Mouse (Mus musculus) embryonic facial prominence, embryonic 11.5 days (tissue): ENCODE results near the gene Capn11. TPM values are rescaled to one million over a fixed set of nuclear protein-coding genes. Genes with fewer than 3 reads are reported as not detected.

Experiments
- ATAC-seq: fragments of 200-750 bp; cut with Nextera tagmentation; replicated peaks from 2 replicates; pipeline ENCODE4 v1.8.0; 2017; ENCODE audit warnings: low read depth; ENCODE audit not compliant: insufficient number of reproducible peaks, low FRiP score, low TSS enrichment
- DNase-seq: peaks from one replicate; pipeline ENCODE4 v3.0.0-alpha.2; 2015; ENCODE audit warnings: low spot score
- H3K27ac ChIP-seq: fragments of 300-500 bp; sonication (generic); replicated peaks from 2 replicates; pipeline ENCODE4 v1.5.1; 2014; ENCODE audit warnings: mild to moderate bottlenecking, low read depth, low read length, control low read depth
- H3K27me3 ChIP-seq: fragments of 300-500 bp; sonication (generic); 2 replicates; pipeline ENCODE4 v1.6.1; 2014; ENCODE audit warnings: mild to moderate bottlenecking, low read length, moderate library complexity, mixed read lengths; ENCODE audit not compliant: control insufficient read depth, insufficient read depth
- H3K36me3 ChIP-seq: fragments of 300-500 bp; sonication (generic); replicated peaks from 2 replicates; pipeline ENCODE4 v1.6.1; 2014; ENCODE audit warnings: low read depth, mild to moderate bottlenecking, low read length, moderate library complexity, mixed read lengths; ENCODE audit not compliant: control insufficient read depth, insufficient read depth
- H3K4me1 ChIP-seq: fragments of 300-500 bp; sonication (generic); 2 replicates; pipeline ENCODE4 v1.6.1; 2014; ENCODE audit warnings: low read length, mixed read lengths; ENCODE audit not compliant: control insufficient read depth, insufficient read depth
- H3K4me2 ChIP-seq: fragments of 300-500 bp; sonication (generic); 2 replicates; pipeline ENCODE4 v1.6.1; 2014; ENCODE audit warnings: low read depth, mild to moderate bottlenecking, control low read depth, low read length, moderate library complexity
- H3K4me3 ChIP-seq: fragments of 300-500 bp; sonication (generic); 2 replicates; pipeline ENCODE4 v1.5.1; 2014; ENCODE audit warnings: low read depth, low read length, control low read depth
- H3K9ac ChIP-seq: fragments of 300-500 bp; sonication (generic); replicated peaks from 2 replicates; pipeline ENCODE4 v1.6.1; 2014; ENCODE audit warnings: mild to moderate bottlenecking, control low read depth, low read length
- H3K9me3 ChIP-seq: fragments of 300-500 bp; sonication (generic); replicated peaks from 2 replicates; pipeline ENCODE4 v1.6.1; 2016; ENCODE audit warnings: mild to moderate bottlenecking, low read length, inconsistent platforms, mixed read lengths; ENCODE audit not compliant: control insufficient read depth
- WGBS: fragments of 180-500 bp; shearing (Covaris S2); extraction: QIAGEN DNeasy Blood & Tissue Kit; methylation state at CpG from one replicate; pipeline ENCODE4 v1.1.7; 2014; 5-methylcytosine and 5-hydroxymethylcytosine counted together
- polyA plus RNA-seq: library from polyadenylated mRNA; unstranded; fragments of >200 nt; fragmentation: Nextera tagmentation; extraction: Ambion mirVana; gene quantifications from 2 replicates; pipeline ENCODE4 v1.2.1, GENCODE M21; 2014

Capn11 gene
- polyA plus RNA-seq, 1 experiment from 2014 or later = 0.28 TPM

GRCm38 (mm10) chr17:45699039-45699740 is 40.1 kb upstream of the Capn11 start:
- Histone ChIP-seq H3K4me1 (no peaks in the 10 kb centered on the region; the same call in 1 of the 2 replicates), H3K9me3 (no peaks in the 10 kb centered on the region), H3K4me3 (no peak overlapping the region), H3K4me2 (no peak overlapping the region), H3K27me3 (no peaks in the 10 kb centered on the region), H3K9ac (no peak overlapping the region), H3K36me3 (0 out of 2 replicates have a peak, but pooled peaks cover 5% of the 10 kb centered on the region), H3K27ac (no peak overlapping the region)
- no peak for ATAC-seq
- 86% methylated on average over 3 of the region's 3 CpGs for WGBS
- no peak for DNase-seq

GRCm38 (mm10) chr17:45698368-45698767 is 39.2 kb upstream of the Capn11 start:
- DNase-seq = no peak
- no peak overlapping the region for H3K9ac ChIP-seq

GRCm38 (mm10) chr17:45696981-45697380 is 37.9 kb upstream of the Capn11 start:
- H3K9me3 ChIP-seq = no peaks in the 10 kb centered on the region
- no peak overlapping the region for H3K9ac ChIP-seq
- H3K4me1 ChIP-seq = no peaks in the 10 kb centered on the region; the same call in 1 of the 2 replicates
- H3K27ac ChIP-seq = no peak overlapping the region
- no peak overlapping the region for H3K4me2 ChIP-seq
- H3K4me3 ChIP-seq = no peak overlapping the region
- ATAC-seq (no peak), DNase-seq (no peak)
- H3K27me3 ChIP-seq = no peaks in the 10 kb centered on the region
- H3K36me3 ChIP-seq = 0 out of 2 replicates have a peak, but pooled peaks cover 5% of the 10 kb centered on the region
- WGBS = 90% methylated on average over 9 of the region's 9 CpGs

More at GRCm38 (mm10) chr17:45698368-45698767, 39.2 kb upstream of the Capn11 start:
- Histone ChIP-seq H3K27me3 (no peaks in the 10 kb centered on the region), H3K4me1 (no peaks in the 10 kb centered on the region; the same call in 1 of the 2 replicates), H3K36me3 (0 out of 2 replicates have a peak, but pooled peaks cover 5% of the 10 kb centered on the region), H3K9me3 (no peaks in the 10 kb centered on the region), H3K4me3 (no peak overlapping the region), H3K4me2 (no peak overlapping the region), H3K27ac (no peak overlapping the region)
- 92% methylated on average over 6 of the region's 6 CpGs for WGBS
- no peak for ATAC-seq

- H3K4me3 ChIP-seq = no peak overlapping the region
- H3K36me3 ChIP-seq = 0 out of 2 replicates have a peak, but pooled peaks cover 5% of the 10 kb centered on the region
- 79% methylated on average over 23 of the region's 23 CpGs for WGBS
- H3K27ac ChIP-seq = no peak overlapping the region
- H3K9ac ChIP-seq = no peak overlapping the region
- H3K4me1 ChIP-seq = no peaks in the 10 kb centered on the region; the same call in 1 of the 2 replicates
- H3K9me3 ChIP-seq = no peaks in the 10 kb centered on the region
- no peaks in the 10 kb centered on the region for H3K27me3 ChIP-seq
- ATAC-seq = no peak
- H3K4me2 ChIP-seq = no peak overlapping the region
- DNase-seq = no peak
These were observed 36.3 kb upstream of the Capn11 start for GRCm38 (mm10) chr17:45695227-45696120.

- ATAC-seq (no peak), DNase-seq (no peak)
- H3K4me1 ChIP-seq = no peaks in the 10 kb centered on the region; the same call in 1 of the 2 replicates
- H3K27ac ChIP-seq = no peak overlapping the region
- H3K36me3 ChIP-seq = 0 out of 2 replicates have a peak, but pooled peaks cover 2% of the 10 kb centered on the region
- 85% methylated on average over 18 of the region's 18 CpGs for WGBS
- no peak overlapping the region for H3K4me3 ChIP-seq
- no peak overlapping the region for H3K9ac ChIP-seq
- H3K27me3 ChIP-seq = no peaks in the 10 kb centered on the region
- no peaks in the 10 kb centered on the region for H3K9me3 ChIP-seq
- H3K4me2 ChIP-seq = no peak overlapping the region
These were observed 34.9 kb upstream of the Capn11 start for GRCm38 (mm10) chr17:45693812-45694565.

- Histone ChIP-seq H3K4me3 (no peak overlapping the region), H3K4me2 (no peak overlapping the region), H3K36me3 (no peaks in the 10 kb centered on the region), H3K27ac (no peak overlapping the region), H3K27me3 (no peaks in the 10 kb centered on the region), H3K9ac (no peak overlapping the region), H3K9me3 (no peaks in the 10 kb centered on the region), H3K4me1 (no peaks in the 10 kb centered on the region; the same call in 1 of the 2 replicates)
- ATAC-seq (no peak), DNase-seq (no peak)
- WGBS = 68% methylated on average over 5 of the region's 5 CpGs
These were observed 33.0 kb upstream of the Capn11 start for GRCm38 (mm10) chr17:45692159-45692558.

GRCm38 (mm10) chr17:45690044-45690443 is 30.9 kb upstream of the Capn11 start:
- Histone ChIP-seq H3K36me3 (no peaks in the 10 kb centered on the region), H3K4me1 (no peaks in the 10 kb centered on the region; the same call in 1 of the 2 replicates), H3K9me3 (no peaks in the 10 kb centered on the region), H3K27me3 (no peaks in the 10 kb centered on the region), H3K4me2 (no peak overlapping the region), H3K4me3 (no peak overlapping the region), H3K27ac (no peak overlapping the region), H3K9ac (no peak overlapping the region)
- WGBS = 89% methylated on average over 4 of the region's 4 CpGs
- DNase-seq = no peak
- ATAC-seq = no peak
